Mouse (Mus musculus) embryonic facial prominence, embryonic 10.5 days (tissue): ENCODE measurements around the gene Olfr691. TPM values are rescaled to one million over a fixed set of nuclear protein-coding genes. Genes with fewer than 3 reads are reported as not detected.
"Not testable (repeated sequence)": the region's sequence is repeated elsewhere in the genome, so short reads cannot be mapped to it uniquely, and the experiment has no call there.

Experiments used
- DNase-seq: peaks from one replicate; pipeline ENCODE4 v3.0.0-alpha.2; 2017; ENCODE audit warnings: low spot score
- H3K27ac ChIP-seq: fragments of 300-500 bp; sonication (generic); replicated peaks from 2 replicates; pipeline ENCODE4 v1.5.1; 2016; ENCODE audit warnings: mild to moderate bottlenecking
- H3K27me3 ChIP-seq: fragments of 300-500 bp; sonication (generic); replicated peaks from 2 replicates; pipeline ENCODE4 v1.6.1; 2016; ENCODE audit warnings: low read depth, mild to moderate bottlenecking; ENCODE audit not compliant: poor library complexity, severe bottlenecking
- H3K36me3 ChIP-seq: fragments of 300-500 bp; sonication (generic); replicated peaks from 2 replicates; pipeline ENCODE4 v1.6.1; 2016; ENCODE audit warnings: mild to moderate bottlenecking, moderate library complexity
- H3K4me1 ChIP-seq: fragments of 300-500 bp; sonication (generic); 2 replicates; pipeline ENCODE4 v1.6.1; 2016
- H3K4me3 ChIP-seq: fragments of 300-500 bp; sonication (generic); 2 replicates; pipeline ENCODE4 v1.5.1; 2016; ENCODE audit warnings: mild to moderate bottlenecking, moderate library complexity
- H3K9me3 ChIP-seq: fragments of 300-500 bp; sonication (generic); 2 replicates; pipeline ENCODE4 v1.6.1; 2016; ENCODE audit warnings: mild to moderate bottlenecking
- WGBS: fragments of 180-500 bp; shearing (Covaris S2); methylation state at CpG from one replicate; pipeline ENCODE4 v1.1.7; 2016; 5-methylcytosine and 5-hydroxymethylcytosine counted together
- polyA plus RNA-seq: library from polyadenylated mRNA; unstranded; fragments of >200 nt; fragmentation: Nextera tagmentation; extraction: Ambion mirVana; gene quantifications from 2 replicates; pipeline ENCODE4 v1.2.1, GENCODE M21; 2016

Gene Olfr691
- polyA plus RNA-seq = not detected in 2 replicates

- 54% methylated on average over 1 of the region's 1 CpGs for WGBS
- no peaks in the 10 kb centered on the region for H3K9me3 ChIP-seq
- H3K4me1 ChIP-seq = no peaks in the 10 kb centered on the region
Observed at GRCm38 (mm10) chr7:105342170-105342569, at the start of gene Olfr691. Gene Olfr691 (minus strand): TSS chr7:105342270.

GRCm38 (mm10) chr7:105390236-105390635, 48.2 kb upstream of the Olfr691 start:
- WGBS = 89% methylated on average over 2 of the region's 2 CpGs
- Histone ChIP-seq H3K27me3 (no peaks in the 10 kb centered on the region), H3K9me3 (no peaks in the 10 kb centered on the region), H3K27ac (no peak overlapping the region), H3K4me3 (no peak overlapping the region), H3K4me1 (peaks cover 4% of the 10 kb centered on the region; the same call in 1 of the 2 replicates), H3K36me3 (peaks cover 66% of the 10 kb centered on the region)
- no peak for DNase-seq

More at GRCm38 (mm10) chr7:105342170-105342569, at the start of gene Olfr691:
- no peak within 1 kb of the TSS for H3K27ac ChIP-seq
- no peak for DNase-seq
- H3K27me3 ChIP-seq = no peaks in the 10 kb centered on the region
- no peaks in the 10 kb centered on the region for H3K36me3 ChIP-seq
- no peak within 1 kb of the TSS for H3K4me3 ChIP-seq

GRCm38 (mm10) chr7:105387696-105388095, 45.6 kb upstream of the Olfr691 start:
- Histone ChIP-seq H3K9me3 (no peaks in the 10 kb centered on the region), H3K4me1 (no peaks in the 10 kb centered on the region), H3K27ac (no peak overlapping the region), H3K27me3 (no peaks in the 10 kb centered on the region), H3K4me3 (no peak overlapping the region), H3K36me3 (peaks cover 84% of the 10 kb centered on the region)
- WGBS = 94% methylated on average over 2 of the region's 2 CpGs
- DNase-seq = no peak

- Histone ChIP-seq H3K9me3 (no peaks in the 10 kb centered on the region), H3K4me3 (no peak overlapping the region), H3K36me3 (peaks cover 98% of the 10 kb centered on the region), H3K27ac (no peak overlapping the region), H3K27me3 (no peaks in the 10 kb centered on the region), H3K4me1 (no peaks in the 10 kb centered on the region)
- no peak for DNase-seq
- 93% methylated on average over 3 of the region's 3 CpGs for WGBS
Observed at GRCm38 (mm10) chr7:105380329-105380728, 38.3 kb upstream of the Olfr691 start.

GRCm38 (mm10) chr7:105374866-105375265, 32.8 kb upstream of the Olfr691 start, which contains the start of gene Gm5901:
Gene Gm5901 (plus strand): TSS chr7:105375038.
- no peak for DNase-seq
- no peak within 1 kb of the TSS for H3K4me3 ChIP-seq
- peaks cover 81% of the 10 kb centered on the region for H3K36me3 ChIP-seq
- H3K4me1 ChIP-seq = no peaks in the 10 kb centered on the region
- no peak within 1 kb of the TSS for H3K27ac ChIP-seq
- no peaks in the 10 kb centered on the region for H3K9me3 ChIP-seq
- WGBS = 90% methylated on average over 1 of the region's 1 CpGs
- H3K27me3 ChIP-seq = no peaks in the 10 kb centered on the region

GRCm38 (mm10) chr7:105373976-105374375, 31.9 kb upstream of the Olfr691 start:
- H3K9me3 ChIP-seq = no peaks in the 10 kb centered on the region
- no peaks in the 10 kb centered on the region for H3K27me3 ChIP-seq
- no peak overlapping the region for H3K27ac ChIP-seq
- H3K4me3 ChIP-seq = no peak overlapping the region
- no peaks in the 10 kb centered on the region for H3K4me1 ChIP-seq
- H3K36me3 ChIP-seq = peaks cover 72% of the 10 kb centered on the region
- WGBS = 97% methylated on average over 3 of the region's 3 CpGs
- no peak for DNase-seq

GRCm38 (mm10) chr7:105373509-105373908, 31.4 kb upstream of the Olfr691 start:
- WGBS = 97% methylated on average over 4 of the region's 4 CpGs
- peaks cover 67% of the 10 kb centered on the region for H3K36me3 ChIP-seq
- no peak for DNase-seq
- H3K27ac ChIP-seq = no peak overlapping the region
- H3K27me3 ChIP-seq = no peaks in the 10 kb centered on the region
- H3K9me3 ChIP-seq = no peaks in the 10 kb centered on the region
- H3K4me3 ChIP-seq = no peak overlapping the region
- no peaks in the 10 kb centered on the region for H3K4me1 ChIP-seq

- WGBS = 87% methylated on average over 1 of the region's 1 CpGs
- Histone ChIP-seq H3K36me3 (peaks cover 61% of the 10 kb centered on the region), H3K9me3 (no peaks in the 10 kb centered on the region), H3K4me3 (no peak overlapping the region), H3K4me1 (no peaks in the 10 kb centered on the region), H3K27ac (no peak overlapping the region), H3K27me3 (no peaks in the 10 kb centered on the region)
- no peak for DNase-seq
Observed at GRCm38 (mm10) chr7:105372912-105373311, 30.8 kb upstream of the Olfr691 start.

GRCm38 (mm10) chr7:105368521-105368920, 26.5 kb upstream of the Olfr691 start:
- no peak for DNase-seq
- WGBS = 92% methylated on average over 4 of the region's 4 CpGs

GRCm38 (mm10) chr7:105367930-105368329, 25.9 kb upstream of the Olfr691 start, which contains the start of gene Olfr692:
Gene Olfr692 (plus strand): TSS chr7:105368230.
- H3K27me3 ChIP-seq = no peaks in the 10 kb centered on the region
- no peak within 1 kb of the TSS for H3K4me3 ChIP-seq
- H3K4me1 ChIP-seq = no peaks in the 10 kb centered on the region
- peaks cover 14% of the 10 kb centered on the region for H3K36me3 ChIP-seq
- H3K9me3 ChIP-seq = no peaks in the 10 kb centered on the region
- H3K27ac ChIP-seq = no peak within 1 kb of the TSS
- 98% methylated on average over 1 of the region's 1 CpGs for WGBS
- no peak for DNase-seq

More at GRCm38 (mm10) chr7:105368521-105368920, 26.5 kb upstream of the Olfr691 start:
- H3K9me3 ChIP-seq = no peaks in the 10 kb centered on the region
- no peaks in the 10 kb centered on the region for H3K4me1 ChIP-seq
- H3K27ac ChIP-seq = no peak overlapping the region
- H3K27me3 ChIP-seq = no peaks in the 10 kb centered on the region
- H3K36me3 ChIP-seq = peaks cover 20% of the 10 kb centered on the region
- H3K4me3 ChIP-seq = no peak overlapping the region

- Histone ChIP-seq H3K36me3 (peaks cover 9% of the 10 kb centered on the region), H3K27ac (no peak overlapping the region), H3K9me3 (no peaks in the 10 kb centered on the region), H3K27me3 (no peaks in the 10 kb centered on the region), H3K4me1 (no peaks in the 10 kb centered on the region), H3K4me3 (no peak overlapping the region)
- WGBS = 90% methylated on average over 5 of the region's 5 CpGs
- no peak for DNase-seq
Observed at GRCm38 (mm10) chr7:105367268-105367667, 25.2 kb upstream of the Olfr691 start.

- WGBS = 81% methylated on average over 2 of the region's 2 CpGs
- Histone ChIP-seq H3K4me3 (no peak overlapping the region), H3K27ac (no peak overlapping the region), H3K36me3 (no peaks in the 10 kb centered on the region), H3K4me1 (no peaks in the 10 kb centered on the region), H3K27me3 (no peaks in the 10 kb centered on the region), H3K9me3 (no peaks in the 10 kb centered on the region)
- DNase-seq = no peak
Observed at GRCm38 (mm10) chr7:105361713-105362112, 19.6 kb upstream of the Olfr691 start.

GRCm38 (mm10) chr7:105356487-105356886, 14.4 kb upstream of the Olfr691 start:
- DNase-seq, H3K36me3 ChIP-seq, H3K9me3 ChIP-seq, H3K27ac ChIP-seq, H3K4me1 ChIP-seq, H3K27me3 ChIP-seq, H3K4me3 ChIP-seq: not testable (repeated sequence)
- WGBS = 94% methylated on average over 1 of the region's 2 CpGs
